Mouse (Mus musculus) R1 (cell line): ENCODE data around the gene Bcas3.

Experiments used
- DNase-seq: peaks from one replicate; pipeline ENCODE4 v3.0.0-alpha.2; 2018; ENCODE audit warnings: low read depth, low spot score

Bcas3 gene

DNA sequence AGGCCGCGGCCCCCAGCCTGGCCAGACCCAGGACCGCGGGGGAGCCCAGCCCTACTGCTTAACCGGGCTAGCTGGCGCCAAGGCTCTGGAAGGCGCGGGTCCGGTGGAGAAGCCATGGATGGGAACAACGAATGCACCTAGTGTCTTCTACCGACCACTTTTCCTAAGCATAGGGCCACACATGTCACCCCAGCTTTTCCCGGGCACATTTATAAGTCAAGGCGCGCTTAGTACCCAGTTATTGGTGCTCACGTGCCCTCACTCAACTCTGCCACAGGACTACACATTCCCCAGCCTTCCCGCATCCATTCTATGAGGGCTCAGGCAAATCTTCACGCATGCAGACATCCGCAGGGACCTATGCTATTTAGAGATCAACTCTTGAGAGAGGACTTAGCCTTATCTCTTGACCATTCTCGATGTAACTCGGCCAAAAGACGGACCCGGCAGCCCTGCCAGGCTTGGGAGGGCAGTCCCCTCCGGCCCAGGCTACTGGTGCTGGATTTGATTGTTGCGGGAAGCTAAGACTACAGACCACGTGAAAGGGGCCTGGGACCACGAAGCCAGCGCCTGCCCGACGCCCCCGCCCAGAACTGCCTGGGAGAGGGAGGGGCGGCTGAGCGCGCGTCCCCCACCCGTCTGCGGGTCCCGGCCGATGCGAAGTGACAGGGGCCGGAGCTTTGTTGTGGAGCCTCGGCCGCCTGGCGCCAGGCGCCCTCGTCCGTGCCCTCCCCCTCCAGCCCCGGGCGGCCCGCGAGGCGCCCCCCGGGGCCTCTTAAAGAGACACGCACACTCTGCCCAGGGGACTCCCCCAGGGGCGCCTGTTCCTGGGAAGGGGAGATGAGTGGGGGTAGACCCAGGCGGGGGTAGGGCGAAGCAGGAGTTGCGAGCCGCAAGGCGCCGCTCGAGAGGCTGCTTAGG, 476.8 kb downstream of the Bcas3 start:
- DNase-seq = peak; percentile 31

- peak; percentile 65 for DNase-seq
Measured at GRCm38 (mm10) chr11:85830901-85831341, 478.0 kb downstream of the Bcas3 start.

GRCm38 (mm10) chr11:85831656-85832230, 478.8 kb downstream of the Bcas3 start:
- DNase-seq = peak; percentile 63

DNA sequence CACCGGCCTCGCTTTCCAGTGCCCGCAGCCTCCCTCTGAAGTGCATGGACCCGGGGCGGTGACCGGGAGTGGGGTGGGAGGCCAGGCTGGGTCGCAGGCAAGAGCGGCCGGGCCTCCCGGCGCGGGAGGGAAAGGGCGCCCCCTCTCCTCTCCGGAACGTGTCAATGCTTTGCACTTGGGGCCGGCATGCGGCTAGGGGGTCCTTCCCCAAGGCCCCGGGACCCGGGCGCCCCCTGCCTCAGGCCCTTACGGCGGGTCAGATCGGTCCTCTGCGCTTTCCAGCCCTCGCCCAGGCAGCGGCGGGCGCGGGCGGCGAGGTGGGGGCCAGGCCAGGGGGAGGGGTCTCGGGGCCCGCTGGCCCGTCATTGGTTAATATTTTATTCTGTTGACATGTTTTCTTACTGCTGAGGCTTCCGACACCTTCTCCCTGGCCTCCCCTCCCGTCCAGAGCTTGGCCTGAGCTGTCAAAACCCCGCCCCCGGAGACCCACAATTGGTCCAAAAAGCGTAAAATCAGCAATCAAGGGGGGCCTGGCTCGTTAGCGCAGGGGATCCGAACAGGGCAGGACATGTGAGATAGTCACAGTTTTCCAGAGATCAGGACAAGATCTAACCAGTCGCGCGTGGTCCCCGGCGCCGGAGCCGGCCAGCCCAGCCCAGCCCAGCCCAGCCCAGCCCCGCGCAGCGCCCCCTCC, 479.4 kb downstream of the Bcas3 start, which contains the start of gene Tbx2:
TSS of gene Tbx2 (plus strand) at position 321 of the 694 bp plus-strand sequence.
- DNase-seq = peak; percentile 89

GRCm38 (mm10) chr11:85833081-85833521, 480.1 kb downstream of the Bcas3 start:
- no peak for DNase-seq

- DNase-seq = peak; percentile 40
Measured at GRCm38 (mm10) chr11:85833761-85834385, 480.9 kb downstream of the Bcas3 start.

DNA sequence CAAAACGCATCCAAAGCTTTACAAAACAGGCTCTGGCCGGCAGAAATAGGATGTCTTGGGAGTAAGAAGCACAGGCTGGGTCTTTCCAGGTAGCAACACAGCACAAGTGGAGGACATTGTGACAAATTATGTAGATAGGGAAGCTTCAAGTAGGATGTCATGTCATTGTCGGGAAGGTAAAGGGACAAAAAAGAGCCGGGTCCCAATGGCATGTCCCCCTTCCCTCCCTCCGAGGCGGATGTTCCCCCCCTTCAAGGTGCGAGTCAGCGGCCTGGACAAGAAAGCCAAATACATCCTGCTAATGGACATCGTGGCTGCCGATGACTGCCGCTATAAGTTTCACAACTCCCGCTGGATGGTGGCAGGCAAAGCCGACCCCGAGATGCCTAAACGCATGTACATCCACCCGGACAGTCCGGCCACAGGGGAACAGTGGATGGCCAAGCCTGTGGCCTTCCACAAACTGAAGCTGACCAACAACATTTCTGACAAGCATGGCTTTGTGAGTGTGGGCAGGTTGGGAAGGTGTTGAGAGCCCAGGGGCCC, 481.5 kb downstream of the Bcas3 start:
- no peak for DNase-seq

- DNase-seq = no peak
Measured at GRCm38 (mm10) chr11:85835001-85835752, 482.2 kb downstream of the Bcas3 start.

DNA sequence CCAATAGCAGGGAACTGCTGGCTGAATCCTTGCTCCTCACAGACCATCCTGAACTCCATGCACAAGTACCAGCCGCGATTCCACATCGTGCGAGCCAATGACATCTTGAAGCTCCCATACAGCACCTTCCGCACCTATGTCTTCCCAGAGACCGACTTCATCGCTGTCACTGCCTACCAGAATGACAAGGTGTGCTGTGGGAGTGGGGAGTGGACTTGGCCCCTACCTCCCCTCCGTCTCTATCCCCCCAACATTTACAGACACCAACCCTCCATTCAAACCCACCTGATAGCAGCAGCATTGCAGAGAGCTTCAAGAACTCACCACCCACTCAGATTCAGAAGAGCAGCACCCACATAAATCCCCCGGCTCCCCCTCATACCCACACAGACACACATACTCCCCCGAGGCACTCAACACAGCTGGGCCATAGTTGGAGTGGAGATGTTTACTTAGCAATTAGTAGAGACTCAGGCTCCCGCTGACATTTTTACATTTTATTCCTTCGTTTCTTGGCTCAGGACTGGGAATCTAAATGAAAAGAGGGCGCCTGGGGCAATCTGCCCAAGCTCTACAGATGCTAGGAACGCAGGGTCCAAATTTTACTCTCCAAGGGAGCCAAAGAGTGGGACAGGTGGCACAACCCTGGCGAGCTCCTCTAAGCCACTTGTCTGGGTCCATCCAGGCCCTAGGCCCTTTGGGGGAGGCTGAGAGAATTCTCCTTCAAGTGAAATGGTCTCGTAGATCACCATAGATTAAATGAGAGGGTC, 483.0 kb downstream of the Bcas3 start:
- no peak for DNase-seq

GRCm38 (mm10) chr11:85836523-85837290, 483.7 kb downstream of the Bcas3 start:
- no peak for DNase-seq

- DNase-seq = no peak
Measured at GRCm38 (mm10) chr11:85837291-85837647, 484.3 kb downstream of the Bcas3 start.

DNA sequence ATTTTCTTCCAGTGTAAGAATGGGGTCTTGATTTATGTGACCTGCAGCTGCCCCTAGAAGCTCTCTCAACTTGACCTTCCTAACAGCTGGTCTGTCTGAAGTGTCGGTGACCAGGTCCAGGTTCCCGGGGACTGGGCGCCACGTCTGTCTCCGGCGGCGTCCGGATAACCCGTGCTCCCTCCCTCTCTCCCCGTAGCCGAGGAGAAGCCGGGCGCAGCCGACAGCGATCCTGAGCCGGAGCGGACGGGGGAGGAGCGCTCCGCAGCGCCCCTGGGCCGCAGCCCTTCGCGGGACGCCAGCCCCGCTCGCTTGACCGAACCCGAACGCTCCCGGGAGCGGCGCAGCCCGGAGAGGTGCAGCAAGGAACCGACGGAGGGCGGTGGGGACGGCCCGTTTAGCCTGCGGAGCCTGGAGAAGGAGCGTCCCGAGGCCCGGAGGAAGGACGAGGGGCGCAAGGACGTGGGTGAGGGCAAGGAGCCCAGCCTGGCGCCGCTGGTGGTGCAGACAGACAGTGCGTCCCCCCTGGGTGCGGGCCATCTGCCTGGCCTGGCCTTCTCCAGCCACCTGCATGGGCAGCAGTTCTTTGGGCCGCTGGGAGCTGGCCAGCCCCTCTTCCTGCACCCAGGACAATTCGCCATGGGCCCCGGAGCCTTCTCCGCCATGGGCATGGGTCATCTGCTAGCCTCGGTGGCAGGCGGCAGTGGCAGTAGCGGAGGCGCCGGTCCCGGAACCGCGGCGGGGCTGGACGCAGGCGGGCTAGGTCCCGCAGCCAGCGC, 484.9 kb downstream of the Bcas3 start:
- DNase-seq = peak; percentile 35

- peak; percentile 45 for DNase-seq
Measured at GRCm38 (mm10) chr11:85838424-85839257, 485.7 kb downstream of the Bcas3 start.

DNA sequence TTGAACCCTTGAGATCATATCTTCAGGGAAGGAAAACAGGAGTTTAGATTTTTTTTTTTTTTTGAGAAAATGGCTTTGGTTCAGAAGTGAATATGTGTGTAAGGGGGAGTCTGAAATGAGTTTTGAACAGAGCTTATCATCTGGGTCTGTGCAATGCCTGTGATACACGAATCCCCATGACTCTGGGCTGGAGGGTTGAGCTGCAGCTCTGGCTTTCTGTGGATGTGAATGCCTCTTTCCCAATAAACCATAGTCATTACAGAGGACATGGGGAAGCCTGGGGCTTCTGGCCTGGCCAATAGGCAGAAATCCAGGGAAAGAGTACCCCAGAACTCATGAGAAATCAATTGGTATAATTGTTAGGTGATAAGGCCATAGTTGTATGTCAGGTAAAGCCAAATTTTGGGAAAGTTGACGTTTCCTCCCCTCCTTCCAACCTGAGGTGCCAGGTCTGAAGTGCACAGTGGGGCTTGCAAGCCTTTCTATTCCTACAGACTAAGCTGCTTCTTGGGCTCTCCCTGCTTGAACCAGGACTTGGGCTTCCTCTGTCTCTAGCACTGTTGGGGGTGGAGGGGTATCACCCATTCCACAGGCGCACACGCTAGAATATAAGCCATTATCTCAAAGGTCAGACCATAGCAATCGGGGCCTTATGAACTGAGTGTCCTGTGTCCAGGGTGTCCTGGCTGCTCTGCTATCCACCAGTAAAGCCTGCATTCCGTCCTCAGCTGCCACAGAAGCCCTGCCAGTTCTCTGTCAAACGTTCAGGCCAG, 486.5 kb downstream of the Bcas3 start:
- DNase-seq = no peak

DNA sequence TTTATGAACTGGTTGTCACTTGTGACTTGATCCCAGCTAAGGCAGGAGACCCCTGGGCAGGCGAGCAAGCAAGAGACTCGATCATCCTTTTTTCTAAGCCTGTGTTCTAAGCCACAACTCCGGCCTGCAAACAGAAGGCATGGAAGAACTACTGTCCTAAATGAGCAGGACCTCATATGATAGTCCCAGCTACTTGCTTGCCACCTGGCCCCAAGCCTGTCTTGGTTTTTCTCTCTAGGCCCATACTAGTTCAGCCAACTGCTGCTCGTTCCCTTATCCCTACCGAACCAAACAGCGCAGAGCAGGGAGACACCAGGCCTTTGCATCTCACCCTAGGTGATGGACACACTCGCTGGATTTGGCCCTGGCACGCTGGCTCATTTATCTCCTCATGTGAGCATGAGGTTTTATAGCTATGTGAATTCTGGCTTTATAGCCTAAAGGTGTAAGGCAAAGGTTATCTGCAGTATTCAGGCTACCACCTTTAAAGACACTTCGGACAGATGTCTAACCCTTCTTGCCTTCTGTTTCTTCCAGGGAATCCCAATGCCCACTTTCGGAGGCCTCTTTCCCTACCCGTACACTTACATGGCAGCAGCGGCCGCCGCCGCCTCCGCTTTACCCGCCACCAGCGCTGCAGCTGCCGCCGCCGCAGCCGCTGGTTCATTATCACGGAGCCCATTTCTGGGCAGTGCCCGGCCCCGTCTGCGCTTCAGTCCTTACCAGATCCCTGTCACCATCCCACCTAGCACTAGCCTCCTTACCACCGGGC, 487.2 kb downstream of the Bcas3 start:
- DNase-seq = no peak

DNA sequence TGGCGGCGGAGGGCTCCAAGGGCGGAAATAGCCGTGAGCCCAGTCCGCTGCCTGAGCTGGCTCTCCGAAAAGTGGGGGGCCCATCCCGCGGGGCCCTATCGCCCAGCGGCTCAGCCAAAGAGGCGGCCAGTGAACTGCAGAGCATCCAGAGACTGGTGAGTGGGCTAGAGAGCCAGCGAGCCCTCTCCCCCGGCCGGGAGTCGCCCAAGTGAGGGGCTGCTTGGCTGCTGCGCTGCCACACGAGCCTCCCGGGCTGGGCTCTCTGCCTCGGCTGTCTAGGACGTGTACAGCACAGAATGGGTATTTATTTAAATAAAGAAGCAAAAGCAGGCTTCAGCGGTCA, 487.8 kb downstream of the Bcas3 start:
- DNase-seq = no peak
